7 mouse cellular contexts compared by ENCODE assay signal in genomic region chr1:151890041-151890621, GRCm38 (mm10).
A peak's percentile ranks its signal among the peaks of the same experiment; 100 is the strongest.
DNase-seq lines count a peak whose midpoint lies in the region; ATAC-seq lines count a peak whose summit lies in the region.

No protein-coding gene starts in this region.

- no peaks in the 10 kb centered on the region for H3K36me3 ChIP-seq in lung, embryonic 15.5 days

- peak; percentile 73 for ATAC-seq in frontal cortex, adult (ENCODE audit: low TSS enrichment)
- peak; percentile 77 for ATAC-seq in lung, embryonic 15.5 days (ENCODE audit: borderline replicate concordance, extremely low read depth, low FRiP score, low TSS enrichment)

- H3K4me3 ChIP-seq in lung, embryonic 15.5 days, result no peak overlapping the region

- H3K9me3 ChIP-seq in lung, embryonic 15.5 days, result no peaks in the 10 kb centered on the region

- peaks cover 53% of the 10 kb centered on the region for H3K4me1 ChIP-seq in lung, embryonic 15.5 days

- H3K9ac ChIP-seq in lung, embryonic 15.5 days, result no peak overlapping the region

- whole genome bisulfite sequencing in lung, embryonic 15.5 days, result 31% methylated on average over 14 of the region's 14 CpGs

- H3K27me3 ChIP-seq in lung, embryonic 15.5 days, result no peaks in the 10 kb centered on the region

- H3K27ac ChIP-seq in lung, embryonic 15.5 days, result peak overlapping the region; percentile 86

- no peak overlapping the region for H3K4me2 ChIP-seq in lung, embryonic 15.5 days

- peak; percentile 65 for DNase-seq in adrenal gland, adult 2 months
- peak; percentile 38 to 70 for DNase-seq in adrenal gland, postnatal 36 days
- peak; percentile 30 to 62 for DNase-seq in kidney, postnatal 25 days
- peak; percentile 42 for DNase-seq in right cerebral cortex, postnatal 4 days
- no peak for DNase-seq in MN1 (ENCODE audit: low spot score)
